Mouse (Mus musculus): ENCODE measurements around the gene Mknk1.

The Mknk1 gene

GRCm38 (mm10) chr4:115846656-115847055, 7.7 kb downstream of the Mknk1 start:
- no peak for DNase-seq (ENCODE audit: low spot score in 2 of 2)

- no peak for DNase-seq (ENCODE audit: low spot score in 2 of 2)
These were observed 8.4 kb downstream of the Mknk1 start for GRCm38 (mm10) chr4:115847377-115847776.

GRCm38 (mm10) chr4:115848083-115848482, 9.1 kb downstream of the Mknk1 start:
- no peak for DNase-seq (ENCODE audit: low spot score in 2 of 2)

GRCm38 (mm10) chr4:115848990-115849677, 10.1 kb downstream of the Mknk1 start:
- DNase-seq (ENCODE audit: low spot score in 2 of 2) = no peak

- no peak for DNase-seq (ENCODE audit: low spot score in 2 of 2)
These were observed 11.1 kb downstream of the Mknk1 start for GRCm38 (mm10) chr4:115850111-115850510.

GRCm38 (mm10) chr4:115850631-115851030, 11.6 kb downstream of the Mknk1 start:
- no peak for DNase-seq (ENCODE audit: low spot score in 2 of 2)

GRCm38 (mm10) chr4:115851569-115851968, 12.6 kb downstream of the Mknk1 start:
- no peak for DNase-seq (ENCODE audit: low spot score in 2 of 2)

GRCm38 (mm10) chr4:115855100-115855499, 16.1 kb downstream of the Mknk1 start:
- no peak for DNase-seq (ENCODE audit: low spot score in 2 of 2)

GRCm38 (mm10) chr4:115855609-115856008, 16.6 kb downstream of the Mknk1 start:
- DNase-seq (ENCODE audit: low spot score in 2 of 2) = no peak

GRCm38 (mm10) chr4:115856282-115856681, 17.3 kb downstream of the Mknk1 start:
- no peak for DNase-seq (ENCODE audit: low spot score in 2 of 2)

GRCm38 (mm10) chr4:115857293-115857883, 18.4 kb downstream of the Mknk1 start:
- DNase-seq (ENCODE audit: low spot score in 2 of 2) = no peak

GRCm38 (mm10) chr4:115863352-115863751, 24.4 kb downstream of the Mknk1 start:
- no peak for DNase-seq (ENCODE audit: low spot score in 2 of 2)

GRCm38 (mm10) chr4:115863880-115864279, 24.9 kb downstream of the Mknk1 start:
- no peak for DNase-seq (ENCODE audit: low spot score in 2 of 2)

GRCm38 (mm10) chr4:115869512-115870210, 30.7 kb downstream of the Mknk1 start:
- no peak for DNase-seq (ENCODE audit: low spot score in 2 of 2)

- no peak for DNase-seq (ENCODE audit: low spot score in 2 of 2)
These were observed 34.2 kb downstream of the Mknk1 start for GRCm38 (mm10) chr4:115873231-115873630.

GRCm38 (mm10) chr4:115878216-115878678, 39.2 kb downstream of the Mknk1 start:
- DNase-seq (ENCODE audit: low spot score in 2 of 2) = no peak

GRCm38 (mm10) chr4:115878828-115879227, 39.8 kb downstream of the Mknk1 start:
- DNase-seq (ENCODE audit: low spot score in 2 of 2) = no peak

- no peak for DNase-seq (ENCODE audit: low spot score in 2 of 2)
These were observed 42.2 kb downstream of the Mknk1 start for GRCm38 (mm10) chr4:115881183-115881582.

- no peak for DNase-seq (ENCODE audit: low spot score in 2 of 2)
These were observed 43.2 kb downstream of the Mknk1 start for GRCm38 (mm10) chr4:115882195-115882594.

GRCm38 (mm10) chr4:115884022-115884421, 45.0 kb downstream of the Mknk1 start, which contains the start of gene Kncn:
Kncn (plus strand) TSS chr4:115884400.
- no peak for DNase-seq (ENCODE audit: low spot score in 2 of 2)

GRCm38 (mm10) chr4:115885846-115886245, 46.8 kb downstream of the Mknk1 start:
- DNase-seq (ENCODE audit: low spot score in 2 of 2) = no peak

- no peak for DNase-seq (ENCODE audit: low spot score in 2 of 2)
These were observed 47.9 kb downstream of the Mknk1 start for GRCm38 (mm10) chr4:115886875-115887274.

- no peak for DNase-seq (ENCODE audit: low spot score in 2 of 2)
These were observed 51.1 kb downstream of the Mknk1 start for GRCm38 (mm10) chr4:115890066-115890465.

Measured in urinary bladder, postnatal 36 days (tissue).